Mouse (Mus musculus): ENCODE results near the gene Ms4a4c.
"Not testable (repeated sequence)": the region's sequence is repeated elsewhere in the genome, so short reads cannot be mapped to it uniquely, and the experiment has no call there.

- TF ChIP-seq CTCF (IDR thresholded peaks at IDR 0.05; ENCODE audit: control insufficient read depth, insufficient read depth, insufficient replicate concordance, low read depth, low read length); POLR2A (IDR thresholded peaks at IDR 0.05; ENCODE audit: control insufficient read depth, low read depth, low read length): not testable (repeated sequence)
These were observed 64.6 kb downstream of the Ms4a4c start, which contains the start of gene Ms4a6c for GRCm38 (mm10) chr19:11469215-11469614.

Data from testis, adult 2 months (tissue).